Mouse (Mus musculus) right cerebral cortex, postnatal 14 days (tissue): ENCODE data around the gene Map3k1.
A peak's percentile ranks its signal among the peaks of the same experiment; 100 is the strongest.

Experiments used
- DNase-seq: peaks from one replicate; pipeline ENCODE4 v3.0.0; 2022

Gene Map3k1

GRCm38 (mm10) chr13:111808637-111809465 lies at the start of gene Map3k1:
Map3k1 (minus strand) TSS chr13:111808993.
- peak; percentile 79 for DNase-seq

- no peak for DNase-seq
Observed at GRCm38 (mm10) chr13:111856786-111857455, 48.1 kb upstream of the Map3k1 start.

- DNase-seq: no peak
Observed at GRCm38 (mm10) chr13:111856232-111856631, 47.4 kb upstream of the Map3k1 start.

GRCm38 (mm10) chr13:111852451-111853224 lies 43.8 kb upstream of the Map3k1 start:
- no peak for DNase-seq

- DNase-seq: no peak
Observed at GRCm38 (mm10) chr13:111850046-111850837, 41.4 kb upstream of the Map3k1 start.

- no peak for DNase-seq
Observed at GRCm38 (mm10) chr13:111845471-111845870, 36.7 kb upstream of the Map3k1 start.

- DNase-seq: no peak
Observed at GRCm38 (mm10) chr13:111844313-111844712, 35.5 kb upstream of the Map3k1 start.

- no peak for DNase-seq
Observed at GRCm38 (mm10) chr13:111835787-111836186, 27.0 kb upstream of the Map3k1 start.

GRCm38 (mm10) chr13:111834613-111835012 lies 25.8 kb upstream of the Map3k1 start:
- no peak for DNase-seq

GRCm38 (mm10) chr13:111829473-111829872 lies 20.7 kb upstream of the Map3k1 start:
- DNase-seq: no peak

- DNase-seq: no peak
Observed at GRCm38 (mm10) chr13:111827481-111827880, 18.7 kb upstream of the Map3k1 start.

- no peak for DNase-seq
Observed at GRCm38 (mm10) chr13:111824178-111824577, 15.4 kb upstream of the Map3k1 start.

GRCm38 (mm10) chr13:111821727-111822375 lies 13.1 kb upstream of the Map3k1 start:
- no peak for DNase-seq

GRCm38 (mm10) chr13:111819618-111820385 lies 11.0 kb upstream of the Map3k1 start:
- no peak for DNase-seq

GRCm38 (mm10) chr13:111819106-111819505 lies 10.3 kb upstream of the Map3k1 start:
- DNase-seq: no peak

GRCm38 (mm10) chr13:111818216-111818903 lies 9.6 kb upstream of the Map3k1 start:
- no peak for DNase-seq

- DNase-seq: no peak
Observed at GRCm38 (mm10) chr13:111817773-111818172, 9.0 kb upstream of the Map3k1 start.

- DNase-seq: no peak
Observed at GRCm38 (mm10) chr13:111816431-111816830, 7.6 kb upstream of the Map3k1 start.

- DNase-seq: no peak
Observed at GRCm38 (mm10) chr13:111815486-111815885, 6.7 kb upstream of the Map3k1 start.

GRCm38 (mm10) chr13:111815017-111815416 lies 6.2 kb upstream of the Map3k1 start:
- no peak for DNase-seq

GRCm38 (mm10) chr13:111812647-111813046 lies 3.9 kb upstream of the Map3k1 start:
- no peak for DNase-seq
